In genomic region chr8:64030672-64031385, GRCm38 (mm10) we compare ENCODE assay signal across 16 mouse cellular contexts.
"Had no signal": no experiment of that assay in that cellular context is flagged by ENCODE, and none has a peak within 500 bp of the region (broad histone marks: within the 10 kb centered on the region; RNA-seq: fewer than 3 reads in every experiment).

No protein-coding gene starts in this region.

- H3K4me2 ChIP-seq: limb, embryonic 12.5 days; liver, embryonic 13.5 days; lung, embryonic 15.5 days; midbrain, embryonic 12.5 days; stomach, embryonic 15.5 days had no signal

- H3K4me1 ChIP-seq: limb, embryonic 12.5 days; liver, embryonic 13.5 days; lung, embryonic 15.5 days; megakaryocyte, embryonic 14.5 days; midbrain, embryonic 12.5 days; stomach, embryonic 15.5 days had no signal

- H3K4me3 ChIP-seq: limb, embryonic 12.5 days; liver, embryonic 13.5 days; lung, embryonic 15.5 days; megakaryocyte, embryonic 14.5 days; midbrain, embryonic 12.5 days; stomach, embryonic 15.5 days had no signal

- H3K9ac ChIP-seq: limb, embryonic 12.5 days; liver, embryonic 13.5 days; liver, postnatal 0 days; lung, embryonic 15.5 days; midbrain, embryonic 12.5 days; stomach, embryonic 15.5 days had no signal

- H3K9me3 ChIP-seq: limb, embryonic 12.5 days; liver, embryonic 13.5 days; lung, embryonic 15.5 days; megakaryocyte, embryonic 14.5 days; midbrain, embryonic 12.5 days; stomach, embryonic 15.5 days had no signal

- H3K27ac ChIP-seq: limb, embryonic 12.5 days; liver, embryonic 13.5 days; lung, embryonic 15.5 days; macrophage; midbrain, embryonic 12.5 days; stomach, embryonic 15.5 days had no signal

- DNase-seq: kidney, postnatal 25 days; layer of hippocampus, adult 9-11 months; layer of hippocampus, postnatal 36 days; liver; liver, embryonic 13.5 days; liver, postnatal 0 days; lung, postnatal 14 days; right cerebral cortex, postnatal 14 days; thymus, adult 2 months; thymus, postnatal 25 days had no signal

- ATAC-seq: liver, postnatal 0 days had no signal

- H3K36me3 ChIP-seq: limb, embryonic 12.5 days; liver, embryonic 13.5 days; lung, embryonic 15.5 days; midbrain, embryonic 12.5 days; stomach, embryonic 15.5 days had no signal

- H3K27me3 ChIP-seq: limb, embryonic 12.5 days; liver, embryonic 13.5 days; lung, embryonic 15.5 days; megakaryocyte, embryonic 14.5 days; midbrain, embryonic 12.5 days; stomach, embryonic 15.5 days had no signal
